Mouse (Mus musculus) left cerebral cortex, postnatal 14 days (tissue): ENCODE data around the gene Acads. TPM values are rescaled to one million over a fixed set of nuclear protein-coding genes. Genes with fewer than 3 reads are reported as not detected.
"Not testable (repeated sequence)": the region's sequence is repeated elsewhere in the genome, so short reads cannot be mapped to it uniquely, and the experiment has no call there.

Experiments used
- DNase-seq, 2 experiments: peaks; one replicate each; pipeline ENCODE4 v3.0.0; 2021 to 2022; ENCODE audit warnings: low spot score in 2 of 2, mixed read lengths in 1 of 2
- intact Hi-C: fragments of 180-260 bp; cut with DNase I; formaldehyde crosslinking; loops from one replicate; pipeline ENCODE4 v1.15.1; 2025
- total RNA-seq, 2 experiments: library from RNA; stranded (reverse); gene quantifications; 2 replicates each; pipeline ENCODE4 v1.2.3; 2021

The Acads gene
- total RNA-seq, 2 experiments from 2014 or later: 5.9 to 6.8 TPM

DNA sequence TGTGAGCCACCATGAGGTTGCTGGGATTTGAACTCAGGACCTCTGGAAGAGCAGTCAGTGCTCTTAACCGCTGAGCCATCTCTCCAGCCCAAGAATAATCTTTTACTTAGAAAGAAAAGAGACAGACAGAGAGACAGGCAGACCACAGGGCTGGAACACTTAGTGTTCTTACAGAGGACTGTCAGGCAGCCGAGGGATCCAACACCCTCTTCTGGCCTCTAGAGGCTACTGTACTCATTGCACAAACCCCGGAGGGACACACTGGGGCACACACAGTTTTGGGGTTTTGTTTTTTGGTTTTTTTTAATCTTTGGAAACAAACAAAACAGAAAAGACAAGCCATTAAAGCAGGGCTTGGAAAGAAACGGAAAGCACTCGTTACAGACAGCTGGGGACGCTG lies 10.2 kb upstream of the Acads start:
- intact Hi-C loops: loop anchor here (5.0 kb wide), 2 partner anchors 33 to 108 kb away; partner anchors contain the start of gene Pop5
- no peak for DNase-seq

DNA sequence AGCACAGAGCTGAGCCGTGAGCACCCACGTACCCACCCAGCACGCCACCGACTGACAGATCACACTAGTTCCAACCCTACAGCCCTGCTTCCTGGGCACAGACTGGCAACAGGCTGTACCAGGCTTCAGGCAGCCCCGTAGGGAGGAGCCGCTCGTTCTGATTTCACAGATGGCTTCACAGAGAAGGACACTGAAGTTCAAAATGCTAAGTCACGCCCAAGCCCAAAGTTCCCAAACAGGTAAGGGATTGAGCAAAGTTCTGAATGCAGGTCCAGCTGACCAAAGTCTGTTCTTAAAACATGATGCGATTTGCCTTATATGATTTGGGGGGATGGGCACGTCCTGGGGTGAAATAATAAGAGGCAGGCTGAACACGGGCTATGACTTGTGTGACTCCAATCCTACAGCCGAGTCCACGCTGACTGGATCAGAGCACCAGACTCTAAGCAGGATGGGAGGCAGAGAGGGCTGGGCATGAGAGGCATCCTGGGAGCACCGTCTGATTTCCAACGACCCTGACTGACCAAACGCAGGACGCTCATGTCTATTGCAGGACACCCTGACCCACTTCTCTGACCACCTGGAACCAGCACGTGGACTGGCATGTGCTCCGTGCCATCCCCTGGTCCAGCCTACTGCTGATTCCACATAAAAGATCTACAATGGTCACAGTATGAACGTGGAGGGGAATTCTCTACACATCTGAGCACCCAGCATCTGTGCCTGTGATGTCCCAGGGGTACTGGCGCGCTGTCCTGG lies 8.5 kb upstream of the Acads start:
- intact Hi-C loops: loop anchor here (5.0 kb wide), 2 partner anchors 35 to 110 kb away; partner anchors contain the start of gene Pop5
- no peak for DNase-seq

DNA sequence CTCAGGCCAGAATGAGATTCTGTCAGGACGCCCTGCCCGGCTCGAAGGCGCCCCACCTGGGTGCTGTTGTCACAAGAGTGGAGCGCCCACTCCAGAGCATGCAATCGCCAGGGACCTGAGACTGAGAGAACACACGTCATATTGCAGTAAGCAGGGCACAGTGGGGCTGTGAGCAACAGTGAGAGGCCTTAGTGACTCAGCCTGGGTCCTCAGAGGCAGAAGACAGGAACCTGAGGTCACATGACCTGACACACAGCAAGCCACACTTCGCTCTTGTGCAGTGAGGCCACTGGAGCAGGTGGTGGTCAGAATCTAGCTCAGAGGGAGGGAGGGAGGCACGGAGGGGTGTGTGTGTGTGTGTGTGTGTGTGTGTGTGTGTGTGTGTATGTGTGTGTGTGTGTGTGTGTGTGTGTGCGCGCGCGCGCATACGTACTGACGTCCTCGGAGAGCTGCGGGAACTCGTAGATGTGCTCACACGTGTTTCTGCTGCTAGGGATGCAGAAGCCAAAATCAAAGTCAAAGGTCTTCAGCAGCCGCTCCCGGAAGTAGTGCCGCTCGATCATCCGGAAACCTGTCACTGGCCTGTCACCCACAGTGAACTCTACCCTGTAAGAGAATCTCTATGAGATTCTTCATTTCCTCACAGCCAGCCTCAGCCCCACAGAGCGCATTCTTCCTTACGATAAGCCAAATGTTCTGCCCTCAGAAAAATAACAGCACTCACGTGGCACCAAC lies 7.6 kb upstream of the Acads start:
- DNase-seq: no peak
- intact Hi-C loops: loop anchor here (5.0 kb wide), 2 partner anchors 36 to 111 kb away; partner anchors contain the start of gene Pop5

DNA sequence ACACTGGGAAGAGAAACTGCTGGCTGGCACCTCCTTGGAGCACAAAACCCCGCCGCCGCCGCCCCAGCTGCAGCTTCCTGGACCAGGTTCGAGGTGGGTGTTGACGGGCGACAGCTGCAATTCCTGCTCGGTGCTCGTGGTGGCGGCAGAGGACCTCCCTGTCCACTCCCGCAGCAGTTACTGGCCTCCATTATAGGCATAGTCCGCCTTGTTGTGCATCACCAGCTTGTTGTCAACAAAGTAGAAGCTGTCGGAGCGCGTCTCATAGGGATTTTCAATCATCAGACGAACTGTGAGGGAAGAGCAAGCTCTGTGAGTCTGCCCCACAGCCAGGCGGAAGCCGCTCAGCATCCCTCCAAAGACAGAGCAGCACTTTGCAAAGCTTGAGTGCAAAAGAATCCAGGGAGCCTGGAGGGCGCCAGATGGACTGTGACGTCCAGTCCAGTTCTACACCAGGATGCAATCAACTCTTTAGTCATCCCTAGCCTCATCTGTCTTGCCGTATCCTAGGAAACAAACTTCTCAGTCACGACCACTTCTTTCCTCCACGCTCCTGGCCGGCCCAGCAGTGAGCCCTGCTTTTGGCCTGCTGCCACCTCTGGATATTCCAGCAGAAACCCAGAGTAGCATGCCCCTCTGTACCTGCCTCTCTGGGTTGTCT lies 6.2 kb upstream of the Acads start:
- peak; percentile 88 to 93 for DNase-seq

DNA sequence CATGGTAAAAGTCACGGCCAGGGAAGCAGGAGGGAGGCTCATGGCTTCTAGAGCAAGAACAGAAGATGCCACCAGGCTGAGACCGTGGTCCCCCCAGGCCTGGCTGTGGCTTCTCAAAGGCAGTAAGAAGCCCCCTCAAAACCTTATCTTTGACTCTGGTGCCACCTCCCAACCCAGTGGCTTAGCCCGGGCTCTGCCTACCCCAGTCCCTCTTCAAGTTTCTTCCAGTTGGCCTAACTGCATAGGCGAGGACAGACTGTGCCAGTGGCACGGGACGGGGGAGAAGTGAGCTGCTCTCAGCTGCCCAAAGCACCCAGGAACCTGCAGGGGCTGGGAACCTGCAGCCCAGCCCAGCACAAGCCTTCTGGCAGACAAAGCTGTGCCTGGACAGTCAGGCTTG lies 5.5 kb upstream of the Acads start:
- no peak for DNase-seq
- intact Hi-C loops: loop anchor here (5.0 kb wide), 2 partner anchors 38 to 113 kb away; partner anchors contain the start of gene Pop5

More for the DNA sequence above, 6.2 kb upstream of the Acads start:
- intact Hi-C loops: loop anchor here (5.0 kb wide), 2 partner anchors 37 to 112 kb away; partner anchors contain the start of gene Pop5

DNA sequence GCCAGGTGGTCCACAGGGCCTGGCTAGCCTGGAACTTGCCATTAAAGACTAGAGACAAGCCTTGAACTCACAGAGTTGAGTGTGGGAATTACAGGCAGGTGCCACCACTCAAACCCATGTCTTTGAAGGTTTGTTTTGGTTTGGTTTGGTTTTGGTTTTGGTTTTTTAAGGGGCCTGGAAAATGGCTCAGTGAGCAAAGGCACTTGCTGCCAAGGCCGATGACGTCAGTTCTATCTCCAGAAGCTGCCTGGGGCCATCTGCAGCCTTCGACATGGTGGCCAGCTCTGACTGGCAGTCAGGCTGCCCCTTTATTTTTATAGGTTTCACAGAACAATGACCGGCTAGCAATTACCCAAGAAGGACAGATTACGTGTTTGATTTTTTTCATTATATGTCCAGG lies 1.8 kb upstream of the Acads start:
- DNase-seq: no peak
- intact Hi-C loops: no loop called here

DNA sequence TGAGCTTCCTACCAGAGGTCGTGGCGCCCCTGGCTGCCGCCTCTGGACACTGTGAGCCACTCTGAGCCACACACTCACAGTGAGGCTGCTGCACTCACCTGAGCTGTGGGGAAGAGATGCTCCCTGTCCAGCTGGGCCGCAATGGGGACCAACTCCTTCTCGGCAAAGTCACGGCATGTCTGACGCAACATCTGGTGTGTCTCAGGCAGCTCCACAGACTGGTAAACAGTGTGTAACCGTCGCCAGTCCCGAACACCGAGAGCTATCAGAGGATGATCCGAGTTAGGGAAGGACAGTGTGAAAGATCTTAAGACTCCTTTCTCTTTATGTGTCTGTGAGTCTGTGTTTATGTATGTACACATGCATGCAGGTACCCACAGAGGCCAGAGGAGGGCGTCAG lies 1.7 kb downstream of the Acads start:
- intact Hi-C loops: no loop called here
- no peak for DNase-seq

DNA sequence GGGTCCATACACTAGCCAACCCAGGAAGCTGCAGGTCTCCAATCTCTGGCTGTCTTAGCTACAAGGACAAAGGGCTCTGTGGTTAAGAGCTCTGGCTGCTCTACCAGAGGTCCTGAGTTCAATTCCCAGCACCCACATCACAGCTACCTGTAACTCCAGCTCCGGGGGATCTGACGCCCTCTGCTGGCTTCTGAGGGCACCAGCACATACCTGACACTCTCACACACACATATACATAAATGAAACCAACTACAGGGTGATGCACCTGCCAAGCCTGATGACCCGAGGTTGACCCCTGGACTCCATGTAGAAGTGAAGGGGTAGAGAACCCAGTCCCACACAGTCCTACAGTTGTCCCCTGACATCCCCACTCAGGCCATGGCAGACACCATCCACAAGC lies 2.7 kb downstream of the Acads start:
- no peak for DNase-seq
- intact Hi-C loops: no loop called here

DNA sequence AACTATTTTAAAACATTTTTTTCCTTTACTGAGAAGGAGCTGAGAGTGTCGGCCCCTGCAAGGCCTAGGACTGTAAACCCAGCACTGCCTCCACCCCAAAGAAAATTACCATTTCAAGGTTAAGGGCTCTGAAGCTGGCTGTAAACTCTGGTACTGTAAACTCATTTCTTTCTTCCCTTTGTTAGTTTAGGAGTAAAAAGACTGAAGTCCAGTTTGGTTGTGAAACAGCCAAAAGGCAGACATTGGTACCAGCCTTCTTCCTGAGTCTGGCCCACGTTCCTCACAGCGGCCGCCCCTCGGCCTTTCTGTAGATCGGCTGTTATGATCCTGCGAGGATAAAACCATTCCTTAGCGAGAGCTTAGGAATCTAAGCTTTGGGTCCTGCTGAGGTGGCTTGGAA lies 4.6 kb downstream of the Acads start:
- no peak for DNase-seq
- intact Hi-C loops: no loop called here

DNA sequence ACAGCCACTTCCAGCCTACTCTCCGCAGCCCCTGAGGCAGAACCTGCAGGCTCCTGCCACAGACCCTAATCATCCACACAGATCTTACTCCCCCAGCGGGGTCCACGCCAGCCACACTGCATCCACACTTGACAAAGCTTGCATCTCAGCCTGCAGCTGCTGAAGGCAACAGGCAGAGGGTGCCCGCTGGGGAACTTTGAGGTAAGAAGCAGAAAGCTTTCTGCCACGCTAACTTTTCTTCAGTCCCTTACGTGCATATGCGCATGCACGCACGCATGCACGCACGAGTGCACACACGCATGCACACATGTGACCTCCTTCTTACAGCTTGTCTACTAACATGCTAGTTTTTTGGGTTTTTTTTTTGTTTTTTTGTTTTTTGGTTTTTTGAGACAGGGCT lies 5.9 kb downstream of the Acads start:
- intact Hi-C loops: no loop called here
- DNase-seq: no peak

DNA sequence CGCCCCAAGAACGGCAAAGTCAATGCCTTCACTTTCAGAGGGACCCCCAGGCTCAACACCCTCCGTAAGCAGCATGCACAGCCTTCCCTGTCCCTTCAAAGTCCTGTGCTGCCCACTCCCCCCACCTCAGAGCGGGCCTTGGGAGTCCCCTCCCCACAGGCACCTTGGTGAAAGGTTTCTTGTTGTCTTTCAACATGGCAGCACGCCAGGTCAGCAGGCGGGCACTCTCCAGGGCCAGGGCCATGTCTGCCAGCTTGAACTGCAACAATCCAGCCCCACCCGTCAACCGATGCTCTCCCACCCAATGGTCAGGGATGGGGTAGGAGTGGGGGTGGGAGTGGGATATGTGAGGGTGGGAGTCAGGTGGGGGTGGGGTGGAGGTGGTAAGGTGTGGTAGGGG lies 8.0 kb downstream of the Acads start:
- DNase-seq: no peak
- intact Hi-C loops: no loop called here

DNA sequence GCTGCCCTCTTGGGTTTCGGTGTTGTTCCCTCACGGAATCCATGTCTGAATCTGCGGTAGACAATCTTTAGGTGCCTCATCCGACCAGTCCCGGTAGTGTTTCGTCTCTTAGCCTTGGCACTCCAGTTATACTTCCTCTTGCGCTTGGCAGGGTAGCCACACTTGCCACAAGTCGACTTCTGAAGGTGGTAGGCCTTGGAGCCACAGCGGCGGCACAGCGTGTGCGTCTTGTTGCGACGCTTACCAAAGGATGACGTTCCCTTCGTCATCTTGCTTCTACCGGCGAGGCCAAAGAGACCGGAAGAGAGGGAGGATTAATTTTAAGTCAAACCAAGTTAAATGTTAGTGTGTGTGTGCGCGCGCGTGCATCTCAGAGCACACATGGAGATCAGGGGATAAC lies 15.9 kb downstream of the Acads start:
- DNase-seq, intact Hi-C loops: not testable (repeated sequence)

DNA sequence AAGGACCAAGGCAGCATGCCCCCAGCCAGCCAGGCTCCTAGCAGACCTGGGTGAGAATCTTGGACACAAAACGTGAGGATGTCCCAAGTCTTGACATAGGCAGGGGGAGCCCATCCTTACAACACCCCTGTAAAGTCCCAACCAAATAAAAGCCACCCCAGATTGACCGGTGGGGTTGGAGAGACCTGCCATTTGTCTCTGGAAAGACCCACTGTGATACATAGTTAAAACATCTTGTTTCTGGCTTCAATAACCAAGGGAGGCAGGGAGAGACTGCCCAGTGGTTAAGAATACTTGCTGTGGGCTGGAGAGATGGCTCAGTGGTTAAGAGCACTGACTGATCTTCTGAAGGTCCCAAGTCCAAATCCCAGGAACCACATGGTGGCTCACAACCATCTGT lies 16.9 kb downstream of the Acads start:
- intact Hi-C loops: no loop called here
- DNase-seq: no peak

DNA sequence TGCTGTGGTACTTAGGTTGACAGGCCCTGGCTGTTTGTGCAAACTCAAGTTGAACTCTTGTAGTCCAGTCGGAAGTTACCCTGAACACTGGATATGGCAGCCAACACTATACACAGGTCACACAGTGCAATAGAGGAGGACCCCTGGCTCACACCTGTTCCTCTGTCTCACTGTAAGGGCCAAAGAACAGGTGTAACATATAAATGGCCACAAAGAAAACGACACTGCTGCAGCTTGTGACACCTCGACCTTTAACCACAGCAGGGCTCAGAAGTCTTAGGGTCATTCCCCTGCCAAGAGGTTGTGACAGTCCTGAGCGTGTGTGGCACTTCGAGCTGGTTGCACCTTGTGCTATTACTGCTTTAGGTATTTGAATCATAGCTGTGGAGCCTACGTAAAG lies 18.7 kb downstream of the Acads start:
- intact Hi-C loops: no loop called here
- DNase-seq: no peak

DNA sequence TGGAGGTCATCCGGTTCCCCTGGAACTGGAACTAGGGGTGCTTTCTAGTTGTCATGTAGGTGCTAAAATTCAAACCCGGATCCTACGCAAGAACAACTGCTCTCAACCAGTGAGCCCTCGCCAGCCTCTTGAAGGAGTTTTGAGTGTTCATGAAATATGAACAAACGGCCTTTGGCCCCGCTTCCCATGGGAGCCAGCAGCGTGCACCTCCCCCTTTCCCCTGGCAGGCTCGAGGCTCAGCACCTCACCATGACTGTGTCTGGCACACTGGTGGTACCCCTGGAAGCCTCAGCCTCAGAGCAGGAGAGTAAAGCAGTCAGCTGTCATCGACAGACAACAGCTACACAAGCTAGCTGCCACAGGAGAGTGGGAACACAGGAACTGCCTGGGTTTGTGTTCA lies 19.2 kb downstream of the Acads start:
- no peak for DNase-seq
- intact Hi-C loops: no loop called here

DNA sequence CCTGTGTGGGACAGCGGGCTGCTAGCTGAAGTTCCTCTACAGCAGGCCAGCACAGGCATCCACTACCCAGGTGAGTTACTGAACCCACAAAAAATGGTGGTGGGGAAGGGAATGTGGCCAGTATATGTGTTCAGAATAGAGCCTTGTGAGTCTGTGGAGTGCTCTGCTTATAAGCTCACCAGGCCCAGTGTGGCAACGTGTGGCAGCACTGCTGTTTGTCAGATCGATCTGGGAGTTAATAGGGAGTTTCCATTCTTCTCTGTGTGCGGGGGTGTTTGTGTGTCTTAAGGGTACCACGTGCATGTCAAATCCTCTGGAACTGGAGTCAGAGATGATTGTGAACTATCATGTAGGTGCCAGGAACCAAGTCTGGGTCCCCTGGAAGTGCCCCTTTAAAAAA lies 19.6 kb downstream of the Acads start:
- intact Hi-C loops: no loop called here
- DNase-seq: no peak

DNA sequence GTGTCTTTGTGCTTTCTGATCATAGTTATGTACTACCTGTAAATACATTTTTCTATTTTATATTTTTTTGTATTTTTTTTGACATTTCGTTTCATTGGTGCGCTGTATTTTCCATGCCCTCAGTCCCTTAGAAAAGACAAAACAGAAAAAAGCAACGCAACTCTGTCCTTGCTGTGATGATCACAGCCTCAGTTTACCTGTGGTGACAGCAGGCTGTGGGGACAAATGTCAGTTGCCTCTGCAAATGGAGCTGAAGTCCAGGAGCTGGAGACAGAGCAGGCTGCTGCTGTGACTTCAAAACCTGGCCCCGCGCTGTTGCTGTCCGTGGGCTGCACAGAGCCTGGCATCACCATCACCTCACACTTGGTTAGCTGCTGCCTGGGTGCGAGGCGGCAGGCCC lies 21.0 kb downstream of the Acads start, which contains the start of gene Gm10401:
Gm10401 (minus strand) TSS at position 101 of the 400 bp plus-strand sequence.
- intact Hi-C loops: no loop called here
- no peak for DNase-seq

DNA sequence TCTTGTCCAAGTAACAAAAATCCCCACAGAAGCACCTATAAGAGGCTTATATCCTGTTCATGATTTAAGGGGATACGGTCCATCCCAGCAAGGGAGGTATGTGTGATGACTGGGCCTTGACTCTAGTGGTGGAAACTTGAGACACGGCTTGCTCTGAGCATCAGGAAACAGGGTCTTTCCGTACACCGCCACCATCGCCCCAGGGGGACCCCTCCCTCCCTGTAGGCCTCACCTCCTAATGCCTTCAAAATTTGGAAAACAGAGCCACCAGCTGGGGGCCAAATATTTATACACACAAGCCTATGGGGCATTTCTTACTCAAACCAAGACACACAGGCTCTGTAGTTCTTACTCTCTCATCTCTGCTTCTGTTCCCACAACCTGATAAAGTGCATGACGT lies 27.4 kb downstream of the Acads start:
- DNase-seq: no peak

DNA sequence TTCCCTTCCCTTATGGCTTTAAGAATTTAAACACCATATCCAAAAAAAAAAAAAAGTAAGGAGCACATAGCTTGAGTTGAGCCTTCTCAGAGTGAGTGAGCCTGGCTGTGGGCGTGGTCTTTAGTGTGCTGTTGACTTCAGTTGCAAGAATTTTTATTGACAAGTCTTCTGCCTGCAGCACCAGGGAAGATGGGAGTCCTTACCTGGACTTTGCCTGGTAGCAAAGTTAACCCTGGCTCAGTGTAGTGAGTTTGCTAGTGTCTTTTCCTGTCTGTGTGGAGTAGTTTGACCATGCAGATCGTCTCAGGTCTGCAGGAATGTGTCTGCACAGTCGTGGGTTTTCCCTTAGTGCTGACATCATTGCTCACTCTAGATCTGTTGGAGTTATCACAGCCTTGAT lies 28.1 kb downstream of the Acads start:
- no peak for DNase-seq
- intact Hi-C loops: no loop called here

More for the DNA sequence above, 27.4 kb downstream of the Acads start:
- intact Hi-C loops: no loop called here

DNA sequence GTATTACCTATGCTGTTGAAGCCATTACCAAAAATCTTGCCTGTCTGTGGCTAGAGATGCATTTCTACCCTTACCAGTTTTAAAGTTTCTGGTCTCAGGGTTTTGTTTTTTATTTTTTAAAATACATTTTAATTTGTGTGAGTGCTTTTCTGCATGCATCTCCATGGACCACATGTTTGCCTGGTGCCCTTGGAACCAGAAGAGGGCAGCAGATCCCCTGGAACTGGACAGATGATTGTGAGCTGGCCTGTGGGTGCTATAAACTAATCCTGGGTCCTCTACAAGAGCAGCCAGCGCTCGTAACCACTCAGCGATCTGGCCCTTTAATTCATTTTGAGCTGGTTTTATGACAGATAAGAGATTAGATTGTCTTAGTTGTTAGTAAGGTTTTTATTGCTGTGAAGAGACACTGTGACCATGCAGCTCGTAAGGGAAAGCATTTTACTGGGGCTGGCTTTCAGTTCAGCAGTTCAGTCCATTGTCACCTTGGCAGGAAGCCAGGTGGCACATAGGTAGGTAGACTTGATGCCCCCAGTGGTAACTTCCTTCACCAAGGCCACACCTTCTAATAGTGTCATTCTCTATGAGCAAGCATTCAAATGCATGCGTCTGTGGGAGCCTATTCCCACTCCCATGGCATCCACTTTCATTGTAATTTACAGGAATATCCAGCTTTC lies 29.4 kb downstream of the Acads start:
- intact Hi-C loops: no loop called here
- DNase-seq: no peak
